Mouse (Mus musculus): ENCODE measurements around the gene Egfl8.

The Egfl8 gene

DNA sequence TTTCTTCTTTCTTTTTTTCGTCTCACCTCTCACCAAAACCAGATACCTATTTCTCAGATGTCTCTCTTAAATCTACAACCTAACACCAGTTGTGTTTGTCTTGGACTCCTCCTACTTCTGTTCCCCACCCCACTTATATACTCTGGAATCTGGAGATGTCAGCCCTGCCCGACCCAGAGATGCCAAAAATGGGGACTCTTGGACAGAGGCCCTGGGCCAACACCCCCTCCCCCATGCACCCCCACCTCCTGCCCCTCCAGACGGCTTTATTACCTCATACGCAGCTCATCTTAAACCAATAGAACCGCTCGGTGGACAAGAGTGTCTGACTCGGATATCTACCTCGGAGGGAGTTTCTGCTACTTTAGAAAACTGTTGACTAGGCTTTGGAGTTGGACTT lies 19.7 kb downstream of the Egfl8 start:
- no peak for DNase-seq (ENCODE audit: low spot score)

DNA sequence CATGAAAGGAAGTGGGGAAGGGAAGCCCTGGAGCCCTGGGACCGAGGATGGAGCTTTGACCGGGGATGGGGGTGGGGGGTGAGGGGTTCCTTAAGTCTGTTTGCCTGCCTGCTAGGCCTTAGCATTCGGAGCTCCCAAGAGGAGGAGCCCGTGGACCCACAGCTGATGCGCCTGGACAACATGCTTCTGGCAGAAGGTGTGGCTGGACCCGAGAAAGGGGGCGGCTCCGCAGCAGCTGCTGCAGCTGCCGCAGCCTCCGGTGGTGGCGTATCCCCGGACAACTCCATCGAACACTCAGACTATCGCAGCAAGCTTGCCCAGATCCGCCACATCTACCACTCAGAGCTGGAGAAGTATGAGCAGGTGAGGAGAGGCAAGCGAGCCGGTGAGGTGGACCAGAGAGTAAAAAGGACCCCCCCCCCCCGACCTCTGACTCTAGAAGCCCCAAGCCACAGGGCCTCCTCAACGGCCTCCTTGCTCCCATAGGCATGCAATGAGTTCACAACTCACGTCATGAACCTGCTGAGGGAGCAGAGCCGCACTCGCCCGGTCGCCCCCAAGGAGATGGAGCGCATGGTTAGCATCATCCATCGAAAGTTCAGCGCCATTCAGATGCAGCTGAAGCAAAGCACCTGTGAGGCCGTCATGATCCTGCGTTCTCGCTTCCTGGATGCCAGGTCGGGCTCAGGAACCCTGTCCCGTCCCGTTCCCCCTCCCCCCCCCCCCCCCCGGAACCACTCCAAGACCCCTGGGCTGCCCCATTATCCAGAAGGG lies 21.8 kb downstream of the Egfl8 start:
- DNase-seq (ENCODE audit: low spot score) = no peak

DNA sequence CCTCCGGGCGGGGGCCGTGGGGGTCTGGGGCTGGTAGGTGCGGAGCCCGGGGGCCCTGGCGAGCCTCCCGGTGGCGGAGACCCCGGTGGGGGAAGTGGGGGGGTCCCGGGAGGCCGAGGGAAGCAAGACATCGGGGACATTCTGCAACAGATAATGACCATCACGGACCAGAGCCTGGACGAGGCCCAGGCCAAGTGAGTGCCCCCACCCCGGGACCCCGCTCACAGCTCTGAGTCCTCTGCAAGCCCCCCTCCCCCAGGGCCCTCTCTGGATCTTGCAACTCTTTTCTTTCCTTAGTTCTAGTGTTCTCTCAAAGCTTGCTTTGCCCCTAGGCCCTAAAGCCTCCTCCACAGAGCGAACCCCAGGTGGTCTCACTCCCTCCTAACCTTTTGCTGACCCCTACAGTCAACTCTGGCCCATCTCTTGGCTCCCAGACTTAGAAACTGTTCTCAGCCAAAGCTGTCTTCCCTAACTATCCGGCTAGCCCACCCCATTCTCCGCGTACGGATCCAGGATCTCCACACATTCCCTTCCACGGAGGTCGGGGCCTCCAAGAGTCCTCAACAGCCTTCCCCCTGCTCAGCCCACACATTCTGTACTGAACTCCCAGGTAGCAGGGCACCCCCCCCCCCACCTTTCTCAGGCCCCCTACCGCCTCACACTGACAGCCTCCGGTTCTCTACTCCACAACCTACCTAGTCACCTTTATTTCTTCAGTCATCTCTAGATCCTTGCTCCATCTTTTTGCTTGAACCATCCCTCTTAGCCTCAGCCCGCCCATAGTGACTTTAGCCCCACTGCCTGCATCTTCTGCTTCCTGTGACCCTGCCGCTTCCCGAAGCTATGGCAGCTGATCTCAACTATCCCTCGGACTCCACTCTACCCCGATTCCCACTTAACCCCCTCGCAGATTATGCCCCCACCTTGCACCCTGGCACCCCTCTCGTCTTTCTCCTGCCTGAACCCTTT lies 22.9 kb downstream of the Egfl8 start:
- DNase-seq (ENCODE audit: low spot score) = no peak

DNA sequence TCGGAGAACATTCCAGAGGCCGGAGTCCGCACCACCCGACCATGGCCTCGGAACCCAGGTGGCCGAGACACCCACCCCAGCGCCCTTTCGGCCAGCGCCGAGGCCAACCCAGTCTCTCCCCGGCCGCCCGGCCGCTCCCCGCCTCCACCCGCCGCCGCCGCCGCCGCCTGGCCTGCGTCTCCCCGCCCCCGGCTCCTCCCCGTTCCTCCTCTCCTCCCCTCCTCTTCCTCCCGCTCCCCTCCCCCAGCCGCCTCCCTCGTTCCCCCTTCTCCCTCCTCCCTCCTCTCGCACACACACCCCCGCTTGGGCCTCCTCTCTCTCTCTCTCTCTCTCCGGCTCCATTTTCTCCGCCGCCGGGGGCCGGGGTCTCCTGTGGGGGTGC lies 23.8 kb downstream of the Egfl8 start:
- DNase-seq (ENCODE audit: low spot score) = peak; percentile 73

DNA sequence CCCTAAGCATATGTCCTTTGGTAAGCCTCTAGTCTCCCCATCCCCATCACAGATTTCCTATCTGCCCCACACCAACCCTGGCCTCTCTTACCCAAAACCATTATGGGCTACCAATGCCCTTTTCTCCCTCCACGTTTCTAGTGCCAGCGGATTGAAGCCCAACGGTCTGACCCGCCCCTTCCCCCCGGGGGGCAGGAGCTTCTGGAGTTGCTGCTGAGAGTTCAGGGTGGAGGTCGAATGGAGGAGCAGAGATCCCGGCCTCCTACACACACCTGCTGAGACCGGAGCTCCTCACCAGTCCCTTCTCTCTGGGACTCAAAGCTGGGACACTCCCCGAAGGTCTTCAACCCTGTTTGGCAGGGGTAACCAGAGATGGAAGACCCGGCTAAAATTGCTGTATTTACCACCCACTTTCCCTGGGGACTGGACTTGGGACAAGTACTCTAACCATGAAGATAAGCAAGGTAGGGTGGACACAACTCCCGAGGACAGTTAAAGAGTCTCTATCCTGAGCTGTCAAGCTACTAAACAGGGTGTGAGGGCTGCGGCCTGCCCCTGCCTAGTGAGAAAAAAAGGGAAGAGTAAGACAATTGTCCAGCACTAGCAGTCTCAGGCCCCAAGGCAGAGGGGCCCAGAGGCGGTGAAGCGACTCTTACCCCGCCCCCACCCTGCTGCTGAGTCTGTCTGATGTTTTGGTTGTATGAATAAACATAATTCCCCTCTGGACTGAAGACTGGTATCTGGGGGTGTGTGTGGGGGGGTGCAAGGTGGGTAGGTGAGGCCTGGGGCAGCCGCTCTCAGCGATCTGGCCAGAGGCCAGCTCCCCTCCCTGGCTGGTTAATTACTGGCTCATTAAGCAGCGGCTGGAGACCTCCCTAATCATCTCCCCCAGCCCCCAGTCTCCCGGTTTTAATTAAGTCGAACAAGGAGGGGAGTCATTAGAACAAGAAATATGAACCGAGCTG lies 24.5 kb downstream of the Egfl8 start, which contains the start of gene Pbx2:
Gene Pbx2 (plus strand): TSS at position 238 of the 965 bp plus-strand sequence.
- no peak for DNase-seq (ENCODE audit: low spot score)

DNA sequence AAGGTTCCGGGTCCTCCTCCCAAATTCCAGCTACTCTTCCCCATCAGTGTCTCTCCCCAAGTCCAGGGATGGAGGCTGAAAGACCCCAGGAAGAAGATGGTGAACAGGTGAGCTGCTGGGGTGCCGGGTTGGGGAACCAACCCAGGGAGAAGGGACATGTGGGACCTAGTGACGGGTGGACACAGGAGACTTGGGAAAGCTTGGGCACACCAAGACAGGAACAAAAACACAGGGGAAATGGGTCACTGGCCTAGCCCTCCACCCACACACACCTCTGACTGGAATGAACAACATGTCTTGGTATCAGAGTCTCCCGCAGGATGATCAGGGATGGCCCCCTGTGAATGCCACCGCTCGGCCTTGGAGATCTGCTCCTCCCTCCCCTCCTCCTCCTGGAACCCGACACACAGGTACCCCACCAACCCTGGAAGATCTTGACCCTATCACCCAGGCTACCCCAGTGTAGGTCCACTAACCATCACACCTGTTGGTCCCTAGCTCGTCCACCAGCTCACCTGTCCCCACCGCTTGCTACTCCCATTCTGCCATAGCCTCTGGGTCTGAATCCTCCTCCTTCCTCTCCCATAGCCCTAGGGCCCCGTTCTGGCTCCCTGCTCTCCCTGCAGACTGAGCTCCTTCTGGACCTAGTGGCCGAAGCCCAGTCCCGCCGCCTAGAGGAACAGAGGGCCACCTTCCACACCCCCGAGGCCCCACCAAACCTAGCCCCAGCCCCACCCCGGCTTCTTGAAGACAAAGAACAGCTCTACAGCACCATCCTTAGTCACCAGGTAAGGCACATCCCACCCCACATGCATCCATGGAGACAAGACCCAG lies 25.4 kb downstream of the Egfl8 start:
- DNase-seq (ENCODE audit: low spot score) = no peak

DNA sequence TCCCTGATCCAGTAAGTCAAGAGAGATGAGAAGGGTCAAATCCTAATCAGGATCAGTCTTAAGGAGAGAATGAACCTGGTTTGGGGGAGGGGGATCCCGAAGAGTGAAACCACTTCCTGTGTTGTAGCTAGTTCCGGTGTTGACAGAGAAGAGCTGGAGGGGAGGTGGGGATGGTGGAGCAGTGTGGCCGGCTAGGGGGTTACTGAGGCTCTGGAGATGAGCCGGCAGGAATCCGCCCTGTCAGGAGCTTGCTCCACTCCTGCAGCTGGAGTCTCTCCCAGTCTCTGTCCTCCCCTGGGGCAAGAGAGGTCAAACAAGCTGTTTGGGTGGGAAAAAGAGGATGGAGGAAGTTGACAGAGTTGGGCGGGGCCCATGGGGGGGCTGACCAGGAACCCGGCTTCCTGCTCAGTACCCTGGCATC lies 26.1 kb downstream of the Egfl8 start, which contains the start of gene Gpsm3:
Gene Gpsm3 (plus strand): TSS at position 126 of the 421 bp plus-strand sequence.
- no peak for DNase-seq (ENCODE audit: low spot score)

DNA sequence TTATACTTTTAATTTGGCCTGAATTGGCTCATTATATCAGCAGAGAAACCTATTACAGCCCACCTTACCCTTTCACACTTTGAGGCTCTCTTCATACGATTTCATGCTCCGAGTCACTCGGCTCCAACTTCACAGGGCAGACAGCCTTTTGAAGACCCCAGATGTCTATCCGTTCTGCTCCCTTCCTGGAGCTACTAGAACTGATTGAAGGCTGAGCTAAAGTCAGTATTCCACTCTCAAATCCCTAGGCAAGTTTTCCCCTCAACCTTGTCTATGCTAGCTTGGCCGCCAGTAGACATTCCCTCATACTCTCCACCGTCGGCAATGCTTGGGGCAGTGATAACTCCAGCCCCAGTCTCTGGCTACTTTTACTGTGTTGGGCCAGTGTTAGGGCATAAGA lies 26.6 kb downstream of the Egfl8 start:
- DNase-seq (ENCODE audit: low spot score) = no peak

DNA sequence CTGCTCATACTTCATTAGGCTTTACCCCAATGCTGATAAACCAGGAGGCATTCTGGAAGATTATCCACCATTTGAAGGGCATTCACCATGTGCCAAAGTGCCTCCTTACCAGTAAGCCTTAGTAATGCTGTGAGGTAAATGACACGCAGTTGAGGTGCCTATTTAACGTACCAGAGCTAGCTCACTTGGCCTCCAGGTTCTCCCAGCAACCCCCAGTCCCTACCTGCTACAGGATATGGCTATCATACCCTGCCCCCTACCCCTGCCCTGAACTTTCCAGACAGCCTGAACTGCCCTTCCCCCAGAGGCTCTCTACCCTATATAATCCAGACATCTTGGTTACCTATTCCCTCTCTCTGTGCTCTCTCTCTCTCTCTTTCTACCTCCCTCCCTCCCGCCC lies 27.0 kb downstream of the Egfl8 start:
- no peak for DNase-seq (ENCODE audit: low spot score)

DNA sequence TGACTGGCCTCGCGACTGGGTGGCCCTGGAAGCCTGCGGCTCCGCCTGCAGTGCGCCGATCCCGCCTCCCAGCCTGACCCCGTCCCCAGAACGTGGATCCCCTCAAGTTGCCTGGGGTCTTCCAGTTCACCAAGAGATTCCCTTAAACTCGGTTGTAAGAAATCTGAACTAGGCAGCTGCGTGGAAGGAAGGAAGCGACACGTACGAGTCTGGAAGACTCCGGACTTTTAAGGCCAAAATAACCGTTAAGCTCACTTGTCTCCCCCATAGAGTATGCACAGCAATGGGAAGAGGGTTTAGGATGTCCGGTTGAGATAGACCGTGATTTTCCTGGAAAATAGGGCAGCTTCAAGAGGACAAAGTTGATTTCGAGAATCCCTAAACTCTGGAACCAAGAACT lies 28.0 kb downstream of the Egfl8 start:
- no peak for DNase-seq (ENCODE audit: low spot score)

DNA sequence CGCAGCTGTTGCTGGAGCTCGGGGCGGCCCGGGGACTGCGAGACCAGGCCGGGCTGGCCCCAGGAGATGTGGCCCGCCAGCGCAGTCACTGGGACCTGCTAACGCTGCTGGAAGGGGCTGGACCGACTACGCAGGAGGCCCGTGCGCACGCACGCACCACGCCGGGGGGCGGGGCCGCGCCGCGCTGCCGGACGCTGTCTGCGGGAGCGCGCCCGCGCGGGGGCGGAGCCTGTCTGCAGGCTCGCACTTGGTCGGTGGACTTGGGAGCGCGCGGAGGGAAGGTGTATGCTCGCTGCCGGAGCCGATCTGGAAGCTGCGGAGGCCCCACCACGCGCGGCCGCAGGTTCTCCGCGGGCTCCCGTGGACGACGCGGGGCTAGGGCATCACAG lies 28.4 kb downstream of the Egfl8 start:
- peak; percentile 95 for DNase-seq (ENCODE audit: low spot score)

DNA sequence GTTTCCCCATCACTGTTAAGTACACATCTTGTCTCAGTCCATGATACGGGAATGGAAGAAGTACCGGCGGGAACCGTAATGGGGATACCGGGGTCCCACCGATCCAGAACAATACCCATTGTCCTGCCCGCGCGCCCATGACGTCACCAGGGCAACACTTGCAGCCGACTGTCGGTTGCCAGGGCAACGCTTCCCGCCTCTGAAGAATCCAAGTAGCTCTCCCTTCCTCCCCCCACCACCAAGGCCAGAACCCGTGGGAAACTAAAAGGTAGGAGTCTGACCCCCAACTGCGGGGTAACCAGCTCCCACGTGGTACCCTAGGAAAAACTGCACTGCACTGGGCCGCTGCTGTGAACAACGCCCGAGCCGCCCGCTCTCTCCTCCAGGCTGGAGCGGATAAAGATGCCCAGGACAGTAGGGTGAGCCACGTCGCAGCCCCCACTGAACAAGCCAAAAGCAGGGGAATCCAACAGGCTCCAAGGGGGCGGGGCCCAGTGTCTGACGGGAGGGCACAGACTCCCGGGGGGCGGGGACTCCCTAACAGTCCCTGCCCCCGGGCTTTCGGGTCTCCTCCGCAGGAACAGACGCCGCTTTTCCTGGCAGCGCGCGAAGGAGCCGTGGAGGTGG lies 28.9 kb downstream of the Egfl8 start:
- DNase-seq (ENCODE audit: low spot score) = peak; percentile 52

DNA sequence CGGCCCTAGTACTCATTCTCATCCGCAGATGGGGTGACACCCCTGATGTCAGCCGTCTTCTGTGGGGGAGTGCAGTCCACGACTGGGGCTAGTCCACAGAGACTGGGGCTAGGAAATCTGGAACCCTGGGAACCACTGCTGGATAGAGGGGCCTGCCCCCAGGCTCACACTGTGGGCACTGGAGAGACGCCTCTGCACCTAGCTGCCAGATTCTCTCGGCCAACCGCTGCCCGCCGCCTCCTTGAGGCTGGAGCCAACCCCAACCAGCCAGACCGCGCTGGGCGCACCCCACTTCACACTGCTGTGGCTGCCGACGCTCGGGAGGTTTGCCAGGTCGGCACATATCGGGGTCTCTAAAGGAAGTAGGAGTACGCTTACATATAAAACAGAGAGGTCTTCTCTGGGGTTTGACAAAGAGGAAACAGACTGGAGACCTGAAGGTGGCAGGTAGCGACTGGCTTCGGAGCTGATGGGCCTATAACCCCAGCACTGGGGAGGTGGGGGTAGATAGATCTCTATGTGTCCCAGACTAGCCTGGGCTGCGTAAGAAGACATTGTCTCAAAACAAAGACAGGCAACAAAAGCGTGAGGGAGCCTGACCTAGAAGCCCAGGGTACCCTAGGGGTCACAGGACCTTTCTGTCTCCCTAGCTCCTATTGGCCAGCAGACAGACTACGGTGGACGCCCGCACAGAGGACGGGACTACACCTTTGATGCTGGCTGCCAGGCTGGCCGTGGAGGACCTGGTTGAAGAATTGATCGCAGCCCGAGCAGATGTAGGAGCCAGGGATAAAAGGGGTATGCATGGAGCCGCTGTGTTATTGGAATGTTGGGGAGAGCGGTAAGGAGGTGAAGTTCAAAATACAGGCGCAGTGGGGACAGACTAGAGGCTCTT lies 29.6 kb downstream of the Egfl8 start:
- DNase-seq (ENCODE audit: low spot score) = no peak

DNA sequence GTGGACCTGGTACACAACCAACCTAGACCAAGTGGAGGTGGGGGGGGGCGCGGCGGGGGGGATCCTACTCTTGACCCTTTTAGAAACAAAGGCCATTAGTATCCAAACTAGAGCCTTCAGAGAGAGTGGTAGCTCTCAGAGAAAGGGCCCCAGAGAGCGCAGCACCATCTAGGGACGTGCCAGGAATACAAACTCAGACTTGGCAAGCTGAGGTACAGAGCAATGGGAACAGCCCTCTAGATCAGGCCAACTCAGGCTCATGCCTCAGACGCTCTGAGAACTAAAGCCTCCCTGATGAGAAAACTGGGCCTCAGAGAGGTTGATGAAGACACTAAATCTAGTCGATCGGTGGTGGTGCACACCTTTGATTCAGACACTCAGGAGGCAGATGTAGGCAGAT lies 30.6 kb downstream of the Egfl8 start:
- no peak for DNase-seq (ENCODE audit: low spot score)

DNA sequence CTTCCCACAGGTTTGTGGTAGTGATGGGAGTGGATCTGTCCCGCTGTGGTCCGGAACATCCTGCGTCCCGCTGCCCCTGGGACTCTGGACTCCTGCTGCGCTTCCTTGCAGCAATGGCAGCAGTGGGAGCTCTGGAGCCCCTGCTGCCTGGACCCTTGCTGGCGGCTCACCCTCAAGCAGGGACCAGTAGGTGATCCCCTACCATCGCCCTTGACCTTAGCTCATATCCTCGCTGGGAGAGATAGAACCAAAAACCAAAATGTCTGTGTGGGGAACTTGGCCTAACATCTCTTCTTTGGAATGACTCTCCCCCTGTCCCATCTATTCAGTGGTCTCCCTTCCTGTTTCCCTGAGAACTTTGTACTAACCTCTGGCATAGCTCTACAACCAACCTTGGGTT lies 32.0 kb downstream of the Egfl8 start:
- DNase-seq (ENCODE audit: low spot score) = no peak

DNA sequence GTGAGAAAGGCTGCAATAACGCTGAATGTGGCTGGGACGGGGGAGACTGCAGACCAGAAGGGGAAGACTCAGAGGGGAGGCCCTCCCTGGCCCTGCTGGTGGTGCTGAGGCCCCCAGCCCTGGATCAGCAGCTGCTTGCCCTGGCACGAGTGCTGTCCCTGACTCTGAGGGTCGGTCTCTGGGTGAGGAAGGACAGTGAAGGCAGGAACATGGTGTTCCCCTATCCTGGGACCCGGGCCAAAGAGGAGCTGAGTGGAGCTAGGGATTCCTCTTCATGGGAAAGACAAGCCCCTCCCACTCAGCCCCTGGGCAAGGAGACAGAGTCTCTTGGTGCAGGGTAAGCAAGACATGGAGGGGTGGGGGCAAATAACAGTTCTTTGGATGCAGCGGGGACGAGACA lies 32.4 kb downstream of the Egfl8 start:
- no peak for DNase-seq (ENCODE audit: low spot score)

DNA sequence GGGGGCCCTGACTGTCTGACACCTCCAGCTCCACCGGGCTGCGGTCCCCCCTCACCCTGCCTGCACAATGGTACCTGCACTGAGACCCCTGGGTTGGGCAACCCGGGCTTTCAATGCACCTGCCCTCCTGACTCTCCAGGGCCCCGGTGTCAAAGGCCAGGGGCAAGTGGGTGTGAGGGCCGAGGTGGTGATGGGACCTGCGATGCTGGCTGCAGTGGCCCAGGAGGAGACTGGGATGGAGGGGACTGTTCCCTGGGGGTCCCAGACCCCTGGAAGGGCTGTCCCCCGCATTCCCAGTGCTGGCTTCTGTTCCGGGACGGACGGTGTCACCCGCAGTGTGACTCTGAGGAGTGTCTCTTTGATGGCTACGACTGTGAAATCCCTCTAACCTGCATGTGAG lies 33.2 kb downstream of the Egfl8 start:
- no peak for DNase-seq (ENCODE audit: low spot score)

DNA sequence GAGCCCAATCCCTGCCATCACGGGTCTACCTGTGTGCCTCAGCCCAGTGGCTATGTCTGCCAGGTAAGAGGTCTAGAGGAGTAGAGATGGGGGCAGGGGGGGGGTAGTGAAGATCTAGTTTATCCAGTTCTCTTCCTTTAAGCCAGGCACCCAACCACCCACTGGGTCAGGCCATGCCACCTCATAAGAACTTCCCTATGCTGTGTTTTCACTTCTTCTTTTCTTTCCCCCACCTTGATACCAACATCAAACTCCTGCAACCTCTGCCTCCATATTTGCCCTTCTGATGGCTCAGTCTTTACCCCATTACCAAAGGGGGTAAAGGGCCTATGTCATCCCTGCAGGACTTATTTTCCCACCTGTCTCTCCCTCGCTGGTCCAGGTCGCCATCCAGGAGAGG lies 37.7 kb downstream of the Egfl8 start:
- DNase-seq (ENCODE audit: low spot score) = no peak

DNA sequence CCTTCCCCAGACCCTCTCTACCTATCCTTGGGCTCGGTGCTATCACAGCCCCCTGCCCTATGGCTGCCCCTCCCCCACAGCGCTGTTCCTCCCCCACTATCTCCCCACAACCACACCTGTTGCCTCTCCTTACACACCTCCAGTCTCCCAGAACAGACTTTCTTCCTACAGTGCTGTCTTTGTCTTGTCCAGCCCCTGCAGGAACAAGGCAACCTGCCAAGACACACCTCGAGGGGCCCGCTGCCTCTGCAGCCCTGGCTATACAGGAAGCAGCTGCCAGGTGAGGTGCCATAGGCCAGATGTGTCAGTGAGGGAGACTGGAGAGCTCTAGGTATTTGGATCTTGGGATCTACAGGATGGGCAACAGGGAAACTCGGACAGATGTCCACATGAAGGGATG lies 39.2 kb downstream of the Egfl8 start:
- no peak for DNase-seq (ENCODE audit: low spot score)
